Mouse (Mus musculus) testis, adult 2 months (tissue): ENCODE data around the gene Stim1. TPM values are rescaled to one million over a fixed set of nuclear protein-coding genes. Genes with fewer than 3 reads are reported as not detected.
A peak's percentile ranks its signal among the peaks of the same experiment; 100 is the strongest.

Source experiments
- H3K27ac ChIP-seq: fragments of 200-500 bp; 2 replicates; pipeline ENCODE4 v1.5.1; 2012; ENCODE audit warnings: low read depth, low read length; ENCODE audit not compliant: control insufficient read depth, insufficient read depth
- H3K27me3 ChIP-seq: fragments of 200-500 bp; 2 replicates; pipeline ENCODE4 v1.6.1; 2012; ENCODE audit warnings: mild to moderate bottlenecking, low read length, moderate library complexity; ENCODE audit not compliant: control insufficient read depth, insufficient read depth
- H3K36me3 ChIP-seq: fragments of 200-500 bp; 2 replicates; pipeline ENCODE4 v1.6.1; 2012; ENCODE audit warnings: mild to moderate bottlenecking, low read length; ENCODE audit not compliant: control insufficient read depth, insufficient read depth
- H3K4me1 ChIP-seq: fragments of 200-500 bp; 2 replicates; pipeline ENCODE4 v1.6.1; 2012; ENCODE audit warnings: low read length; ENCODE audit not compliant: control insufficient read depth, insufficient read depth
- H3K4me3 ChIP-seq: fragments of 200-500 bp; 2 replicates; pipeline ENCODE4 v1.5.1; 2012; ENCODE audit warnings: low read depth, mild to moderate bottlenecking, low read length, moderate library complexity, mixed read lengths; ENCODE audit not compliant: control insufficient read depth
- CTCF ChIP-seq: fragments of 200-500 bp; IDR thresholded peaks from 2 replicates; pipeline ENCODE4 v1.5.1; 2012; ENCODE audit warnings: low read depth, mild to moderate bottlenecking, inconsistent platforms, low read length, moderate library complexity; ENCODE audit not compliant: control insufficient read depth, insufficient read depth, insufficient replicate concordance
- POLR2A ChIP-seq: fragments of 200-500 bp; IDR thresholded peaks from 2 replicates; pipeline ENCODE4 v1.6.1; 2012; ENCODE audit warnings: low read depth, mild to moderate bottlenecking, inconsistent platforms, low read length, moderate library complexity; ENCODE audit not compliant: control insufficient read depth
- polyA plus RNA-seq: library from polyadenylated mRNA; depleted of rRNA; stranded (reverse); fragments of >200 nt; gene quantifications from 2 replicates; pipeline ENCODE4 v1.2.3, GENCODE M21; 2012

Stim1 gene
- polyA plus RNA-seq, 1 experiment: 127 TPM

DNA sequence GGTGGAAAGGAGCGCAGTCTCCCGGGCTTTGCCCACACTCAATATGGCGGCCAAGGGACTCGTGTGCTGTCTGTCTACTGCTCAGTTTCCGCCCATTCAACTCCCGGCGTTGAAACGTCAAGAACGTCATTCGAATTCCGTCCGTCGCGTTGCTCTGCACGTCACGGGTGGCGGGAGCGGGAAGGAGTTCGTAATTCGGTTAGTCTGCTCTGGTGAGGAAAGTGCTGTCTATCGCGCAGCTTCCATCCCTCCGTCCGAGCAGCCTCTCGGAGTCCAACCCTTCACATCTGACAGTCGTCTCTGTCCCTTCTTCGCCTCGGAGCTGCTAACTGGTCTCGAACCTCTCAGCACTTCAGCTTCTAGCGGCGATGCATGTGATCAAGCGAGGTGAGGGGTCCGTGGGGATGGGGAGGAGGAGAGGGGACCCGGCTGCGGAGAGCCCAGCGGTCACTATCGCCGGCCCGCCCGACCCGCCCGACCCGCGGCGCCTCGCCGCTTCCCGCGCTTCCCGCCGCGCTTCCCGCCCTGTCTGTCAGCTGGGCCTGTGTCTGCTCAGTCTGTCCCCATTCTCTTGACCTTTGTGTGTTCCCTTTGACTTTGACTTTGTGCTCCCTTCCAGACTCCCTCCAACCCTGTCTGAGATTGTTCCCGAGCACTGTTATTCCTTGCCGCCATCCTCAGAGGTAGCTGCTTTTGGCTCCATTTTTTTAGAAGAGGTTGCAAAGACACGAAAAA is 174.2 kb downstream of the Stim1 start, which contains the start of gene Rrm1:
Gene Rrm1 (plus strand): TSS at position 39 of the 735 bp plus-strand sequence.
- H3K4me1 ChIP-seq: peaks cover 2% of the 10 kb centered on the region; the same call in 1 of the 2 replicates
- TF ChIP-seq POLR2A (peak; percentile 94), CTCF (peak; percentile 7; the same call in 1 of the 2 replicates)
- H3K4me3 ChIP-seq: peak within 1 kb of the TSS; percentile 92
- no peaks in the 10 kb centered on the region for H3K36me3 ChIP-seq
- H3K27me3 ChIP-seq: no peaks in the 10 kb centered on the region
- H3K27ac ChIP-seq: peak within 1 kb of the TSS; percentile 80

DNA sequence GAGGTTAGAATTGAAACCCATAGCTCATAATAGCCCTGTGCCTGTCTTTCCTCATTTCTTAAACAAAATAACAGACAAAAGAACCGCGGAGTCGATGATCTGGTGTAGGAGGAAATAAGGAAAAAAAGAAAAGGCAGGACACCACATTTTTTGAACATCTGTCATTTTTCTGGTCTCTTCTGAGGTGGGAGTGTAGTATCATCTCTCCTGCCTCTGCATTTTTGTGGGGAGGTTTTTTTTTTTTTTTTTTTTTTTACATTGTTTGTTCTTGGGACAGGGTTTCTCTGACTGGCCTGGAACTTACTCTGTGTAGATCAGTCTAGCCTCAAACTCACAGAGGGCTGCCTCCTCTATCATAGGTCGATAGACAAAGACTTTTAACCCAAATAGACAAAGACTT is 174.8 kb downstream of the Stim1 start:
- Histone ChIP-seq H3K36me3 (no peaks in the 10 kb centered on the region; the same call in 1 of the 2 replicates), H3K4me1 (peaks cover 2% of the 10 kb centered on the region; the same call in 1 of the 2 replicates), H3K27me3 (no peaks in the 10 kb centered on the region), H3K27ac (peak overlapping the region; percentile 76; the same call in 1 of the 2 replicates), H3K4me3 (peak overlapping the region; percentile 92)
- TF ChIP-seq POLR2A: no peak

DNA sequence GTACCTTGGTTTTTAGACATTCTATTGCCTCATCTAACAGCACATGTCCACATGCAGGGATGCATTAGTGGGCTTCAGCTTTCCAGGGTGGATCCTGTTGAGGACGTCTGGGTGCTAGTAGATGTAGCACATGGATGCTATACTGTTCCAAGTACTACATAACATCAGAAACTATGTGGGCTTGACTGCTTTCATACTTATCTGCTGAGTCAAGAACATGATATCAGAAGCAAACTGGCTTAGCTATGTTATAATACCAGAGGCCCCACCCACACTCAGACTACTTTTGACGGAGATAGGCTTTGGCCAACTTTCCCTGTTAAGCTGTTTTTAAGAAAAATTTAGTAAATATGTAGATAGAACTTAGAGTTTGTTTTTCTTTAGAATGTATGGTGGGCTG is 176.7 kb downstream of the Stim1 start:
- Histone ChIP-seq H3K27ac (no peak overlapping the region), H3K4me1 (peaks cover 2% of the 10 kb centered on the region; the same call in 1 of the 2 replicates), H3K36me3 (peaks cover 1% of the 10 kb centered on the region; the same call in 1 of the 2 replicates), H3K27me3 (no peaks in the 10 kb centered on the region), H3K4me3 (no peak overlapping the region)
- TF ChIP-seq CTCF (no peak), POLR2A (no peak)

DNA sequence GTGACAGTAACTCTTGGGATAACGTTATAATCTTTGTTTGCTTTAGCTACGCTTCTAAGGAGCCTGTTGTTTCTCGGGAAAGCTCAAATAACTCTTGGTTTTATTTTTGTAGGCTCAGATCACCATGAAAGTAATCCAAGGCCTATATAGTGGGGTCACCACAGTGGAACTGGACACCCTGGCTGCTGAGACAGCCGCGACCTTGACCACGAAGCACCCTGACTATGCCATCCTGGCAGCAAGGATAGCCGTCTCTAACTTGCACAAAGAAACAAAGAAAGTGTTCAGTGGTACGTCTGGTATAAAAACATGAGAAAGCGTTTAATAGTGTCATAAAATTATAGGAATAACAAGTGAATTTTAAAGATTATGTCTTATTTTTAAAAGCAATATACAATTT is 178.8 kb downstream of the Stim1 start:
- H3K4me3 ChIP-seq: no peak overlapping the region
- H3K4me1 ChIP-seq: peaks cover 2% of the 10 kb centered on the region; the same call in 1 of the 2 replicates
- no peaks in the 10 kb centered on the region for H3K27me3 ChIP-seq
- H3K27ac ChIP-seq: no peak overlapping the region
- no peak for TF ChIP-seq CTCF
- H3K36me3 ChIP-seq: peaks cover 1% of the 10 kb centered on the region; the same call in 1 of the 2 replicates

DNA sequence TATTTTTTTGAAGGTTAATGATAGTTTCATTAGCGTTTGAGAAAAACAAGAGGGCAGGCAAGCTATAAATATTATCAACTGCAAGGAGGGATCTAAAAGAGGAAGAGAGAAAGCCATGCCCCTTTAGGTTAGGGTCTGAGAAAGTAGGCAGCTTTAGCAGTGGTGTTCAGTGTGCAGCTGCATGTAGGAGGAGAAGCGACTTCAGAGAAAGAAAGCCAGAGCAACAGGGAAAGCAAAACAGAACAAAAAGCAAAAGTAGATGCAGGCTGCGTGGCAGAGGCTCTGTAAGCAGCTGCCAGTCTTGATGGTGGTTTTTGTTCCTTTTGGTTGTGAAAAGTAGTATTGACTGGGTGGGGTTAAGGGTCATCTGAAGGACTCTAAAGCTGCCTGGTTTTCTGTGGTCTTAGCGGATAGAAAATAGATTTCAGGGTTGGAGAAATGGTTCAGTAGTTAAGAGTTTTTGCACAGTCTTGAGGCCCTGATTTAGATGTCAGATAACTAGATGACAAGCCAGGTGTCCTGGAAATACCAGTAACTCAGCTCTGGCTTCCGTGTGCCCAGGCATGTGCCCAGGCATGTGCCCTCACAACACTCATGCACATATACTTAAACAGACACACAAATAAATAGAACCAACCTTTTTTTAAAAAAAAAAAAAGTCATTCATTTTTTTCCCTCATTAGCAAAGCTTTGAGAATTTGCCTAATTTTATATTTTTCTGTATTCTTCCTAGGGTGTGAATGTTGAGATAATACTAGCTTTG is 191.2 kb downstream of the Stim1 start:
- Histone ChIP-seq H3K4me1 (no peaks in the 10 kb centered on the region), H3K4me3 (no peak overlapping the region), H3K36me3 (peaks cover 5% of the 10 kb centered on the region), H3K27ac (no peak overlapping the region), H3K27me3 (no peaks in the 10 kb centered on the region)
- TF ChIP-seq CTCF (no peak), POLR2A (no peak)

DNA sequence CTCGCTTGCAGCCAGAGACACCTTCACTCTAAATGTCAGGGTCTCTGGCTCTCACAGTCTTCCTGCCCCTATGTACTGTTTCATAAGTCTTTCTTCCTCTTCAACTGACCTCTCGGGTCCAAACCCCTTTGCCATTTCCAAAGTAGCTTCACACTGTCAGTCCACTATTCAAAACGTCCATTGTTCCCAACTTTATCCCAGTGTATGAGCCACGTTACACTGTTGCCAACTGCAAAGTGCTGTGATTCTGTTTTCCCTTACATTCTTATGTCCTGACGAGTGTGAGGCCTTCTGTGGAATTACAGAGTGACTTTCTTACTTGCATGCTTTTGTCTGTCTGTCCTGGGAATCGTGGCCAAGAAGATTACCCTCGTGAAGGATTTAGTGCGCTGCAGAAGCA is 200.0 kb downstream of the Stim1 start:
- Histone ChIP-seq H3K36me3 (peaks cover 5% of the 10 kb centered on the region), H3K4me3 (no peak overlapping the region), H3K27ac (peak overlapping the region; percentile 69), H3K4me1 (no peaks in the 10 kb centered on the region), H3K27me3 (no peaks in the 10 kb centered on the region)
- TF ChIP-seq POLR2A (no peak), CTCF (no peak)

DNA sequence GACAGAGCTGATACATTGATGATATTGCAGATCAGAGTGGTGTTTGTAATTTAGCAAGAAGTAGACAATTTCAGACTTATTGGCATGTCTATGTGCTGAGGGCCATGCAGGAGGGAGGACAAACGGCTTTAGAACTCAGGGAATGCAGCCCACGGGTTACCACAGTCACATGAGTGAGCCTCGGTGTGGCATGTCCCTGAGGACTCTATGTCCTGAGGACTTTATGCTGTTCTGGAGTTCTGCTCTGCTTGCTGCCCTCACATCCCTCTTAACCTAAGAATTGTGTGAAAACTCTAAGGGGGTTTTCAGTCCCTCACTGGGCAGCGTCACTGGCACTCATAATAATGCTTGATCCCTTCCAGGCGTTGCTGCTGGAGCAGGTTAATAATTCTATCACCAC is 205.1 kb downstream of the Stim1 start:
- Histone ChIP-seq H3K27me3 (no peaks in the 10 kb centered on the region), H3K4me3 (no peak overlapping the region), H3K4me1 (no peaks in the 10 kb centered on the region), H3K36me3 (peaks cover 2% of the 10 kb centered on the region; the same call in 1 of the 2 replicates), H3K27ac (no peak overlapping the region)
- no peak for TF ChIP-seq POLR2A
- no peak for TF ChIP-seq CTCF
